Mouse (Mus musculus): ENCODE measurements around the gene BC034090. TPM values are rescaled to one million over a fixed set of nuclear protein-coding genes. Genes with fewer than 3 reads are reported as not detected.
"Not testable (repeated sequence)": the region's sequence is repeated elsewhere in the genome, so short reads cannot be mapped to it uniquely, and the experiment has no call there.

BC034090 gene
- polyA plus RNA-seq, 1 experiment from 2014 or later, result 3.8 TPM

- no peak for DNase-seq (ENCODE audit: low spot score)
- no peaks in the 10 kb centered on the region for H3K27me3 ChIP-seq (ENCODE audit: control insufficient read depth, insufficient read depth, low read length)
- H3K27ac ChIP-seq (replicated peaks; ENCODE audit: low read depth, low read length), result no peak overlapping the region
- peaks cover 6% of the 10 kb centered on the region for H3K4me1 ChIP-seq (ENCODE audit: control insufficient read depth, insufficient read depth, low read length)
- no peak for ATAC-seq (ENCODE audit: insufficient number of reproducible peaks, low FRiP score, low TSS enrichment, low read depth)
- no peaks in the 10 kb centered on the region for H3K9me3 ChIP-seq (ENCODE audit: control insufficient read depth, low read length)
- H3K4me2 ChIP-seq (ENCODE audit: low read depth, severe bottlenecking), result no peak overlapping the region
- H3K36me3 ChIP-seq (ENCODE audit: control insufficient read depth, insufficient read depth, low read length), result no peaks in the 10 kb centered on the region
- H3K4me3 ChIP-seq (ENCODE audit: low read depth, low read length), result no peak overlapping the region
- 82% methylated on average over 4 of the region's 4 CpGs for WGBS
- H3K9ac ChIP-seq (ENCODE audit: low read length), result no peak overlapping the region
Measured at GRCm38 (mm10) chr1:155275793-155276192, 31.5 kb upstream of the BC034090 start.

DNA sequence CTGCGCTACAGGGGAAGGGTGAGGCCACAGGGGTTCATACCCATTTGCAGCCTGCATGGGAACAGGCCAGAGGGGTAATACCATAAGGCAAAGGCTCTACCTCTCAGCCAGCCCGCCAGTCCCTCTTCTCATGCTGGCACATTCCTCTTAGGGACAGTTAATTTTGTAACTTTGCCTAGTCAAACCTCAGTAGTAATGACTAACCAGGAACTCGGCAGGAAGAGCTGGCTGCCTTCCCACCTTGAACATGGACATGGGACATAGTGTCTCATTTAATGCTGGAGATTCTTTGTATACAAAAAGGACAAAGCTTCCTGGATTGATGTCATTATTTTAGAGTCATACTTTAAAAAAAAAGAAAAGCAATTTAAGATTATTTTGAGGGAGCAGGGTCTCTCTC lies 30.7 kb upstream of the BC034090 start:
- no peak overlapping the region for H3K4me2 ChIP-seq (ENCODE audit: low read depth, severe bottlenecking)
- H3K9me3 ChIP-seq (ENCODE audit: control insufficient read depth, low read length), result no peaks in the 10 kb centered on the region
- no peaks in the 10 kb centered on the region for H3K36me3 ChIP-seq (ENCODE audit: control insufficient read depth, insufficient read depth, low read length)
- H3K27ac ChIP-seq (replicated peaks; ENCODE audit: low read depth, low read length), result no peak overlapping the region
- H3K27me3 ChIP-seq (ENCODE audit: control insufficient read depth, insufficient read depth, low read length), result no peaks in the 10 kb centered on the region
- DNase-seq (ENCODE audit: low spot score) (no peak), ATAC-seq (ENCODE audit: insufficient number of reproducible peaks, low FRiP score, low TSS enrichment, low read depth) (no peak)
- no peak overlapping the region for H3K9ac ChIP-seq (ENCODE audit: low read length)
- H3K4me1 ChIP-seq (ENCODE audit: control insufficient read depth, insufficient read depth, low read length), result peaks cover 6% of the 10 kb centered on the region
- H3K4me3 ChIP-seq (ENCODE audit: low read depth, low read length), result no peak overlapping the region
- 84% methylated on average over 3 of the region's 3 CpGs for WGBS

DNA sequence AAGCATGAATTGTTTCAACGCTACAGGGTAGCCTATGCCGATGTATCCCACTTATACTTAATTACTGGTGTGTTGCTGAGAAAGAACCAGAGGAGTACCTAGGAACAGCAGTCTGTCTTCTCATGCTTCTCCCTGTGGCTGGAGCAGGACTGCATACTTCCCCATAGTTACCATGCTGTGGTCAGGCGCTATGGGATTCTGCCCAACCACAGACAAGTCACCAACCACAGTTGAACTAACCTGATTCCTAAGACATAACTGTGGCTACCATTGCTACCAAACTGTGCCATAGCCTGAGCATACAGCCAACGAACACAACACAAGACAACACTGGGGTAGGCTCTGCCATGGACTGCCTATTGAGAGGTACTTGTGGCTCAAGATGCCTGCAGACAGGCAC lies 28.7 kb upstream of the BC034090 start:
- no peaks in the 10 kb centered on the region for H3K9me3 ChIP-seq (ENCODE audit: control insufficient read depth, low read length)
- 87% methylated on average over 4 of the region's 4 CpGs for WGBS
- ATAC-seq (ENCODE audit: insufficient number of reproducible peaks, low FRiP score, low TSS enrichment, low read depth) (no peak), DNase-seq (ENCODE audit: low spot score) (no peak)
- H3K27me3 ChIP-seq (ENCODE audit: control insufficient read depth, insufficient read depth, low read length), result no peaks in the 10 kb centered on the region
- no peak overlapping the region for H3K4me3 ChIP-seq (ENCODE audit: low read depth, low read length)
- peaks cover 6% of the 10 kb centered on the region for H3K4me1 ChIP-seq (ENCODE audit: control insufficient read depth, insufficient read depth, low read length)
- no peak overlapping the region for H3K27ac ChIP-seq (replicated peaks; ENCODE audit: low read depth, low read length)
- no peak overlapping the region for H3K4me2 ChIP-seq (ENCODE audit: low read depth, severe bottlenecking)
- no peak overlapping the region for H3K9ac ChIP-seq (ENCODE audit: low read length)
- H3K36me3 ChIP-seq (ENCODE audit: control insufficient read depth, insufficient read depth, low read length), result no peaks in the 10 kb centered on the region

DNA sequence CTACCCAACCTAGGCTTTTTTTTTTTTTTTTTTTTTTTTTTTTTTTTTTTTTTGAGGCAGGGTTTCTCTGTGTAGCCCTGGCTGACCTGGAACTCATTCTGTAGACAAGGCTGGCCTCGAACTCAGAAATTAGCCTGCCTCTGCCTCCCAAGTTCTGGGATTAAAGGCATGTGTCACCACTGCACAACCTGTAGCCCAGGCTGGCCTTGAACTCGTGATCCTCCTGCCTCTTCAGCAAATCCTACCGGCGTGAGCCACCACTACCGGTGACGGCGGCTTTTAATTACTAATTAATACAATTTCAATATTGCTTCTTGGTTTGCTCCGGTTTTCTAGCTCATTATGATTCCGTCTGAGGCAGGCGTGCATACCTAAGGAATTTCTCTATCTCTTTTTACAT lies 18.3 kb upstream of the BC034090 start:
- H3K27me3 ChIP-seq (ENCODE audit: control insufficient read depth, insufficient read depth, low read length); ATAC-seq (ENCODE audit: insufficient number of reproducible peaks, low FRiP score, low TSS enrichment, low read depth); H3K9me3 ChIP-seq (ENCODE audit: control insufficient read depth, low read length); H3K4me2 ChIP-seq (ENCODE audit: low read depth, severe bottlenecking); H3K36me3 ChIP-seq (ENCODE audit: control insufficient read depth, insufficient read depth, low read length); DNase-seq (ENCODE audit: low spot score); H3K4me3 ChIP-seq (ENCODE audit: low read depth, low read length); H3K9ac ChIP-seq (ENCODE audit: low read length); H3K4me1 ChIP-seq (ENCODE audit: control insufficient read depth, insufficient read depth, low read length); H3K27ac ChIP-seq (replicated peaks; ENCODE audit: low read depth, low read length): not testable (repeated sequence)
- 94% methylated on average over 10 of the region's 10 CpGs for WGBS

- H3K27me3 ChIP-seq (ENCODE audit: control insufficient read depth, insufficient read depth, low read length), result no peaks in the 10 kb centered on the region
- H3K9me3 ChIP-seq (ENCODE audit: control insufficient read depth, low read length), result no peaks in the 10 kb centered on the region
- H3K9ac ChIP-seq (ENCODE audit: low read length), result no peak overlapping the region
- no peak overlapping the region for H3K4me3 ChIP-seq (ENCODE audit: low read depth, low read length)
- no peak overlapping the region for H3K27ac ChIP-seq (replicated peaks; ENCODE audit: low read depth, low read length)
- H3K36me3 ChIP-seq (ENCODE audit: control insufficient read depth, insufficient read depth, low read length), result no peaks in the 10 kb centered on the region
- H3K4me2 ChIP-seq (ENCODE audit: low read depth, severe bottlenecking), result no peak overlapping the region
- H3K4me1 ChIP-seq (ENCODE audit: control insufficient read depth, insufficient read depth, low read length), result no peaks in the 10 kb centered on the region
- 93% methylated on average over 8 of the region's 8 CpGs for WGBS
- DNase-seq (ENCODE audit: low spot score) (no peak), ATAC-seq (ENCODE audit: insufficient number of reproducible peaks, low FRiP score, low TSS enrichment, low read depth) (no peak)
Measured at GRCm38 (mm10) chr1:155254309-155254708, 10.1 kb upstream of the BC034090 start.

DNA sequence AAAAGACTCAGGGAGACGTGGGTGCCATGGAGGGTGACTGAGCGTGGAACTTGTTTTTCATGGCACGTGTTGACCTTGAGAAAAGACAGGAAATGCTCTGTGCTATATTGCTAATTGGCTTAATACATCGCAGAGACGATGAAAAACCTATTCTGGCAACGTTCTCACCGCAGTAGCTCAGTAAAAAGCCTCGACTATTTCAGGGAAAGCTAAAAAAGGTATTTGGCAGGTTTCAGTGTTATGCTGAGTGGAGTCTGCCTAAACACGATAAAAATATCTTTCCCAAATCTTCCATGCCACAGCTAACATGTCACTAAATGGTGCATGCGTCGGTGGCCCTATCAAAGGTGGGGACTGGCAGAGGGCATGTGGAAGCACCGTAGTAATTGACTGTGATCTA lies 8.9 kb upstream of the BC034090 start:
- no peak overlapping the region for H3K9ac ChIP-seq (ENCODE audit: low read length)
- H3K36me3 ChIP-seq (ENCODE audit: control insufficient read depth, insufficient read depth, low read length), result no peaks in the 10 kb centered on the region
- ATAC-seq (ENCODE audit: insufficient number of reproducible peaks, low FRiP score, low TSS enrichment, low read depth), result no peak
- H3K27ac ChIP-seq (replicated peaks; ENCODE audit: low read depth, low read length), result no peak overlapping the region
- no peak overlapping the region for H3K4me2 ChIP-seq (ENCODE audit: low read depth, severe bottlenecking)
- no peaks in the 10 kb centered on the region for H3K27me3 ChIP-seq (ENCODE audit: control insufficient read depth, insufficient read depth, low read length)
- no peak overlapping the region for H3K4me3 ChIP-seq (ENCODE audit: low read depth, low read length)
- H3K4me1 ChIP-seq (ENCODE audit: control insufficient read depth, insufficient read depth, low read length), result no peaks in the 10 kb centered on the region
- DNase-seq (ENCODE audit: low spot score), result no peak
- 66% methylated on average over 12 of the region's 12 CpGs for WGBS
- no peaks in the 10 kb centered on the region for H3K9me3 ChIP-seq (ENCODE audit: control insufficient read depth, low read length)

DNA sequence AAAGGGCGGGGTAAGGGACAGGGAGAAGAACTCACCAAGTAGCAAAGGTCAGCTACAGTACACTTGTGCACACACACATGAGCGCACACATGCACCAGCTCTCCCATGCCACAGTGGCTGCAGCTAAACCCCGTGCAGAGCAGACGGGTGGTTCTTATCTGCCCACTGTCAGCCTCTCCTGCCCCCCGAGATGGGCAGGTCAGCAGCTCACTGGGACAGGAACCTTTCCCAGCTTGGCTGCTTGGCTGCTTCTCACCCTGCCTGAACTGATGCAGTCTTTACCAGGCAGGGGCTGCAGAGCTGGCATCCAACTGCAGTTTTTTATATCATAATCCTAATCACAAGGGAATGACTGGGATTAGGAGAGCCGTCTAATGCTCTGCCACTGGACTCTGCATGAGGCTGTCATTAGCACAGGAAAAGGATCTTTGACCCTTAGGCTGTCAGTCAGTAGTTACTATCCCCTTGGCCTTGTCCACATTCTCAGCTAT lies 8.4 kb upstream of the BC034090 start:
- H3K4me1 ChIP-seq (ENCODE audit: control insufficient read depth, insufficient read depth, low read length), result no peaks in the 10 kb centered on the region
- WGBS, result 61% methylated on average over 6 of the region's 6 CpGs
- no peak overlapping the region for H3K27ac ChIP-seq (replicated peaks; ENCODE audit: low read depth, low read length)
- DNase-seq (ENCODE audit: low spot score), result no peak
- H3K27me3 ChIP-seq (ENCODE audit: control insufficient read depth, insufficient read depth, low read length), result no peaks in the 10 kb centered on the region
- no peak for ATAC-seq (ENCODE audit: insufficient number of reproducible peaks, low FRiP score, low TSS enrichment, low read depth)
- H3K9ac ChIP-seq (ENCODE audit: low read length), result no peak overlapping the region
- H3K9me3 ChIP-seq (ENCODE audit: control insufficient read depth, low read length), result no peaks in the 10 kb centered on the region
- H3K4me3 ChIP-seq (ENCODE audit: low read depth, low read length), result no peak overlapping the region
- no peak overlapping the region for H3K4me2 ChIP-seq (ENCODE audit: low read depth, severe bottlenecking)
- no peaks in the 10 kb centered on the region for H3K36me3 ChIP-seq (ENCODE audit: control insufficient read depth, insufficient read depth, low read length)

- no peak overlapping the region for H3K27ac ChIP-seq (replicated peaks; ENCODE audit: low read depth, low read length)
- H3K9ac ChIP-seq (ENCODE audit: low read length), result no peak overlapping the region
- DNase-seq (ENCODE audit: low spot score) (no peak), ATAC-seq (ENCODE audit: insufficient number of reproducible peaks, low FRiP score, low TSS enrichment, low read depth) (no peak)
- 80% methylated on average over 5 of the region's 5 CpGs for WGBS
- no peak overlapping the region for H3K4me3 ChIP-seq (ENCODE audit: low read depth, low read length)
- H3K27me3 ChIP-seq (ENCODE audit: control insufficient read depth, insufficient read depth, low read length), result no peaks in the 10 kb centered on the region
- H3K4me1 ChIP-seq (ENCODE audit: control insufficient read depth, insufficient read depth, low read length), result no peaks in the 10 kb centered on the region
- 0 out of 2 replicates have a peak, but pooled peaks cover under 1% of the 10 kb centered on the region for H3K9me3 ChIP-seq (ENCODE audit: control insufficient read depth, low read length)
- no peak overlapping the region for H3K4me2 ChIP-seq (ENCODE audit: low read depth, severe bottlenecking)
- H3K36me3 ChIP-seq (ENCODE audit: control insufficient read depth, insufficient read depth, low read length), result no peaks in the 10 kb centered on the region
Measured at GRCm38 (mm10) chr1:155251596-155251995, 7.4 kb upstream of the BC034090 start.

GRCm38 (mm10) chr1:155250531-155251135 lies 6.4 kb upstream of the BC034090 start:
- no peaks in the 10 kb centered on the region for H3K36me3 ChIP-seq (ENCODE audit: control insufficient read depth, insufficient read depth, low read length)
- WGBS, result 30% methylated on average over 4 of the region's 4 CpGs
- no peak overlapping the region for H3K4me3 ChIP-seq (ENCODE audit: low read depth, low read length)
- H3K27me3 ChIP-seq (ENCODE audit: control insufficient read depth, insufficient read depth, low read length), result no peaks in the 10 kb centered on the region
- ATAC-seq (ENCODE audit: insufficient number of reproducible peaks, low FRiP score, low TSS enrichment, low read depth) (no peak), DNase-seq (ENCODE audit: low spot score) (no peak)
- no peaks in the 10 kb centered on the region for H3K4me1 ChIP-seq (ENCODE audit: control insufficient read depth, insufficient read depth, low read length)
- H3K4me2 ChIP-seq (ENCODE audit: low read depth, severe bottlenecking), result no peak overlapping the region
- 0 out of 2 replicates have a peak, but pooled peaks cover 2% of the 10 kb centered on the region for H3K9me3 ChIP-seq (ENCODE audit: control insufficient read depth, low read length)
- H3K27ac ChIP-seq (replicated peaks; ENCODE audit: low read depth, low read length), result no peak overlapping the region
- H3K9ac ChIP-seq (ENCODE audit: low read length), result no peak overlapping the region

Data from limb, embryonic 11.5 days (tissue).